Mouse (Mus musculus): ENCODE measurements around the gene Mblac2.

Mblac2 gene

GRCm38 (mm10) chr13:81740898-81741297 lies 29.8 kb downstream of the Mblac2 start:
- peak; percentile 37 for DNase-seq (ENCODE audit: low read depth)

DNA sequence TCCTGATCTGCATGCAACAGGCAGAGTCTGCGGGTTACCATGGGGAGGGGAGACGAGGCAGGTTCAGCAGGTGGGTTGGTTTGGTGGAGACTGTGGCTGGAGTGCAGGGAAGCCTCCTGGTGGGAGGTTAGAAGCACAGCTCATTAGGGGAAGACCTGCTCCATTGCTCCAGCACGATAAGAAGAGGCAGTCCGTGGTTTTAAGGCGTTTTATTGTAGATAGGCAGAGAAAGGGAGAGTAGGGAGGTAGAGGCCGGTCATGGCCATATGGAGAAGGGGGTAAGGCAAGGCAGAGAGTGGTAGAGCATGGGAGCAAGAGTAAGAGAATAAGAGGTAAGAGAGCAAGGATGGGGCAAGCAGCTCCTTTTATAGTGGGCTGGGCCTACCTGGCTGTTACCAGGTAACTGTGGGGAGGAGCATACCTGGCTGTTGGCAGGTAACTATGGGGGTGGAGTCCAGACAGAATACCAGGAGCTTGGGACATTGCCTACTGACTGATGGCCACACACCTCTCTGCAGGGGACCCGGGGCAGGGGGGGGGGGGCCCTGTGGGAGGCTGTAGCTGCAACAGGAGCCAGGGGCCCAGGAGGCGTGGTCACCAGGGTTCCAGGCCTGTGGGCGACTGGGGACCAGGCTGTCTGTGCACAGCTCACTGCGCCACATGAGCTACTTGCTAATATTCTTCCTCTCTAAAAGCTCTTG lies 32.4 kb downstream of the Mblac2 start:
- no peak for DNase-seq (ENCODE audit: low read depth)

GRCm38 (mm10) chr13:81744092-81744396 lies 32.9 kb downstream of the Mblac2 start:
- no peak for DNase-seq (ENCODE audit: low read depth)

DNA sequence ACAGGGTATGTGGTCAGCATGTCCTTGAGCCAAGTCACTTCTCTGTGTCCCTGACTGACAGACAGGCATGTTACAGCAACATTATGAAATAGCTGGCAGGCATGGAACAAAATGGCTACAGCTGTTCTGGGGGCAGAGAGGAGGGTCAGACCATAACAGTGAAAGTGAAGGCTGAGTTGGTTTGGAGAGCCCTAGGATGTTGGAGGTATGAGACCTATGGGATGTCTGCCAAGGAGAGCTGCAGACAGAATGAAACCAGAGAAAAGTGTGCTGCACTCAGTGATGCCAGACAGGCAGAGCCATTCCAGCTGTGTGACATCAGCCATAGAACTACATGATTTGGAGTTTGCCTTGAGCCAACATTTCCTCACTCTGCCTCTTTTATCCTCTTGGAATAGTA lies 43.7 kb downstream of the Mblac2 start:
- DNase-seq (ENCODE audit: low read depth) = peak; percentile 11

- peak; percentile 52 for DNase-seq (ENCODE audit: low read depth)
Observed at GRCm38 (mm10) chr13:81755324-81755723, 44.2 kb downstream of the Mblac2 start.

DNA sequence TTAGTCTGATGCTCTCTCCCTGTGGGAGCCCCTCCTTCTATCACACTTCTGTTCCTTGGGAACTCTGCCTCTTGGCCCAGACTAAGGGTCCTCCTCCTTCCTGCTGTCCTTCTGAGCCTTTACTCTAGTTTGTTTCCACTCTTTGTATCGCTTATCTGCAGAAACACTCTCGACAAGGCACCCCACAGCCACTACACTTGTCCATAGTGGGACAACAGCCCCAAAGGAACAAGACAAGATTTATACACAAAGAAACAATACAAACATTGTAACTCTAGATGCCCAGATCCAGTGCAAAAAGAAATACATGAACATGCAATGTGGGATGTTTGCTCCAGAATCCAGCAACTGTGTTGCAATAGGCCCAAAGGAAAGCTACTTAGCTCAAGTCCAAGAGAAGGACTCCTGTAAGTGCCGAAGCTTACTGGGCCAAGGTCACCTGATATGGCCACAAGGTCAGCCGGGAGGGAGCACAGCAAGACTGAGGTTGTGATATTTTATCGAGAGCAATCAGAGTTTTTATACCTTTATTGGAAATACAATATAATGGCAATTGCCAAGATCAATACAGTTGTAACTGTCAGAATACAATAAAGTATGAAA lies 46.0 kb downstream of the Mblac2 start:
- DNase-seq (ENCODE audit: low read depth) = no peak

DNA sequence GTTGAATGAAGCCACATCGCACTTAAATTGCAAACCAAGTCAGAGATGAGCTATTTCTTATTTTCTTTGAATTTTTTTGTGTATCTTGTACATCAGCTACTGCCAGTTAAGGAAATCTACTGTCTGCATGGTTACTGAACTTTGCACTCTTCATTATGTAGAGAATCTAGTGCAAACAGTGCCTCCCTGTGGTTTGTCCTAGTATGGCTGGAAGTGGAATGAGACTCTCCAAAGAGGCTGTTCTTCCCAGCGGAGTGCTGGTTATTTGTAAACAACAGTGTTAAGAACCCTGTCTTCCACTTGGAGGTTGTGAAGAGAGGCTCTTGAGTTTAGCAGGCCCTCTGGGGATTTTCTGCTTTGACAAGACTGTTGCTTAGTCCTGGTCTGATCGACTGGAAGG lies 49.2 kb downstream of the Mblac2 start:
- peak; percentile 71 for DNase-seq (ENCODE audit: low read depth)

DNA sequence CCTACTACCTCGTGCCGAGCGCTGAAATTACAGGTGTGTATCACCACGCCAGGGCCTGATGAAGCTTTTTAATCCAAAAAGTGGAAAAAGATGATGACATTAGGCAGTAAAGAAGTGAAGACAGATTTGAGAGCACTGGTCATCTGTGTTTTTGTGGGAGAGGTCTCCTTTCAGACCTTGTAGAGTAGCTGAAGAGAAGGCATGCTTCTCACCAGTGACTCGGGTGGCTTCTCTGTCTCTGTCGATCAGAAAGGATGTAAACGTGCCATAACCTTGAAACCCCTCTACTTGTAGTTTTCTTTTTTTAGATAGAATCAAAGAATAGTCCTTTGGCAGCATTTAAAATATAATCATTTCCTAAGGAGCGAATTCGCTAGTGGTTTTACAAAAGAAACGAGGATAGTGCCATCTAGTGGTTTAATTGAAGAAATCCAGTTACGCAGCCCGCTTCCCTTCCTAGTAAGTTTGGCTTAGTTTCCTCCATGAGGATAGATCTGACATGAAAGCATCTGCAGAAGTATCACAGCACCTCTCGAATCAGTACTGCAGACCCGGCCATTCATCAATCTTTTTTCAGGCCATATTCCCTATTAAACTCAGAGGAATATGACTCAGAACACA lies 50.5 kb downstream of the Mblac2 start:
- DNase-seq (ENCODE audit: low read depth) = peak; percentile 79

DNA sequence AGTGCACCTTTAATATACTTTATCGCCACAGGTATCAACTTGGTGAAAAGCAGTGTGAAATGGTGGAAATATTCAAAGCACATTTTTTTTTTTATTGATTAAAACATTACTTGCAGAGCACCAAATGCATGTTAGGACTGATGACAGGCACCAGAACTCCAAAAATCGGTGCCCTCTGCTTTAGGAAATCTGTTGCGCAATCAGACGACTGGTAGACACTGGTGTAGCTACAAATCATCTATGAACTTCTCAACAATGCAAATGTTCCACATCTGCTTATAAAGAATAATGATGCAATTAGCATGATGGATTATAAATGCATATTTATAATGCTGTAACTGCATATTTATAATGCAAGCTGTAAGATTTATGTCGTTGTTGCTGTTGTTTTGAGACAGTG lies 53.0 kb downstream of the Mblac2 start:
- DNase-seq (ENCODE audit: low read depth) = peak; percentile 17

DNA sequence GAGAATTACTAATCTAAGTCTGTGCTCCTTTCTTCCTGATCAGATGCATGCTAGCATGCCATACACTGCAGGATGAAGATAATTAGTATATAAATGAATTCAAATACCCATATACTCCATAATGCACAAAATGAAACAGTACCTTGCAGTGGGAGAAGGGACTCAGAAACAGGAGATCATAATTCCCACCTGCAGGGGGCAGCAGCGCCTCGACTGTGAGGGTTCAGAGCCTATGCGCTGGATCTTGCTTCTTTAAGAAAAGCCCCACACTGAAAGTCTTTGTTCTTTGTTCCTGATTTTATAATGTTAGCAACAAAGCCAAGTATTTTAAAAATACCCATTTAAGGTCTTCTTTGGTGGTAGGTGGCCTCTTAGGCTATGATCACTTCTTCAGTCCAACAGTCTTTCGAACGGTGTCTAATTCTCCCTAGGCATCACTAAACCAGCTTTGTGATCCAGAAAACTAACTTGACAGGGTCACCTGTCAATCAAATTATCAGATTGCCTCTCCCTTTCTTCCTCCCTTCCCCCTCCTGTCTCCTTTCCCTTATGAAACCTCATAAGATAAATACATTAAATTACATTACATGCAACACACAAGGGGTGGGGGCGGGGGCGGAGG lies 56.0 kb downstream of the Mblac2 start:
- DNase-seq (ENCODE audit: low read depth) = peak; percentile 76

DNA sequence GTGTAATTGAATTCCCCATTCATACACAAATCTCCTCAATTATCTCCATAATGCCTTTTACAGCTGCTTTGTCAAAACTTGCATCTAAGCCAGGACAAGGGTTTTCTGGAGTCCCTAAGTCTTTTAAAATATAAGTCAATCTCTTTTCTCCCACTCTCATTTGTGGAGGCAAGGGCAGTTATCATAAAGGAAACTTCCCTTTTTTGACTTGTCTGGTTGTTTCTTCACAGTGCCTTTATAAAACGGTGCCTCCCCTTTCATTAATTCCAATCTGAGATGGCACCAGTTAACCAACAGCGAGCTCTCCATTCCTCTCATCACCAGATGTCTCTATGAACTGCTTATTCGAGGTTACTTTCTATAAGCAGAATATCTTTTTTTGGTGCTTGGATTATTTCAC lies 65.1 kb downstream of the Mblac2 start:
- no peak for DNase-seq (ENCODE audit: low read depth)

GRCm38 (mm10) chr13:81782475-81782874 lies 71.3 kb downstream of the Mblac2 start:
- DNase-seq (ENCODE audit: low read depth) = no peak

- peak; percentile 98 for DNase-seq (ENCODE audit: low read depth)
Observed at GRCm38 (mm10) chr13:81782971-81783404, 71.8 kb downstream of the Mblac2 start, which contains the start of gene Cetn3. Gene Cetn3, plus strand, starts transcription at chr13:81783077.

- DNase-seq (ENCODE audit: low read depth) = peak; percentile 98
Observed at GRCm38 (mm10) chr13:81783405-81784342, 72.5 kb downstream of the Mblac2 start.

- DNase-seq (ENCODE audit: low read depth) = no peak
Observed at GRCm38 (mm10) chr13:81785766-81786480, 74.8 kb downstream of the Mblac2 start.

DNA sequence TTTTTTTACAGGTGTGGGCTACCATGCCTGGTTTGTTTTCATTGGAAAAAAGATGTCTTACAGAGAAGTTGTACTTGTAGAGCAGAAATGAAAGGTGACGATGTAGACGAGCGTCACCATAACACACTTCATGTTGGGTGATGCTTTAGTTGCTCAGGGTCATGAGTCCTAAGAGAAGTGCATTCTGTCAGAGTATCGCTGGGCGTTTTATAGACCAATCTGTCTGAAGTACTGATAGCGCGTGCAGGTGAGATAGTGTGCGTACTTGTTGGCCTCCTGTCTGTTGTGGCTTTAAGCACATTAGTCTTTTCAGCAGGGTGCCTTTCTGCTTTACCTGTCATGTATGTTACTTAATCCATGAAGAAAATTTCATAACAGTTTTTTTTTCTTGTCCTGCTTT lies 79.0 kb downstream of the Mblac2 start:
- no peak for DNase-seq (ENCODE audit: low read depth)

- DNase-seq (ENCODE audit: low read depth) = no peak
Observed at GRCm38 (mm10) chr13:81791861-81792260, 80.7 kb downstream of the Mblac2 start.

DNA sequence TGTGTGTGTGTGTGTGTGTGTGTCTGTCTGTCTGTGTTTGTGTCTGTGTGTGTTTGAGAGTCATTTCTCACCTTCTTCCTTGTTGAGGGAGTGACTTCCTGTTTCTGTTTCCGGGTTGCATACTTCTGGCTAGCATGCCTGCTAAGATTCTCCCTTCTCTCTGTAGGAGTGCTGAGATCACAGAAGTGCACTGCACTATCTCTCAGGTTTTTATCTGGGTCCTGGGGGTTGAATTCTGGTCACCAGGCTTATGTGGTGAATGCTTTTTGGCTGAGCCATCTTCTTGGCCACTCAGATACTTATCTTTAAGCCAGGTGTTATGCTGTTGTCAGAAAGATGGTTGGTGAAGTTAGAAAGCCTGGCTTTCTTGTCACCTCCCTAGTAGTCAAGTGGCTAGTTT lies 82.7 kb downstream of the Mblac2 start:
- DNase-seq (ENCODE audit: low read depth) = peak; percentile 35

- DNase-seq (ENCODE audit: low read depth) = peak; percentile 74
Observed at GRCm38 (mm10) chr13:81801121-81801520, 90.0 kb downstream of the Mblac2 start.

Data from 416B (cell line).